Mouse (Mus musculus): ENCODE measurements around the gene Ush1g. TPM values are rescaled to one million over a fixed set of nuclear protein-coding genes. Genes with fewer than 3 reads are reported as not detected.

Gene Ush1g
- total and polyA plus RNA-seq, 2 experiments from 2014 or later: 0.06 to 0.33 TPM

- H3K9me3 ChIP-seq (ENCODE audit: low read length): no peaks in the 10 kb centered on the region
- H3K27ac ChIP-seq (ENCODE audit: low read depth, low read length): peak overlapping the region; percentile 88
- H3K9ac ChIP-seq: peak overlapping the region; percentile 77
- peak overlapping the region; percentile 74 for H3K4me3 ChIP-seq (ENCODE audit: low read depth, low read length)
- 21% methylated on average over 7 of the region's 7 CpGs for WGBS
- no peak for TF ChIP-seq CTCF (IDR thresholded peaks at IDR 0.05; ENCODE audit: low read depth)
- no peaks in the 10 kb centered on the region for H3K36me3 ChIP-seq (ENCODE audit: insufficient read depth)
- ATAC-seq (no peak), DNase-seq (no peak)
- H3K27me3 ChIP-seq (ENCODE audit: insufficient read depth, low read length): no peaks in the 10 kb centered on the region
- peak overlapping the region; percentile 79 for H3K4me2 ChIP-seq (ENCODE audit: low read depth)
- H3K4me1 ChIP-seq (ENCODE audit: insufficient read depth): 0 out of 2 replicates have a peak, but pooled peaks cover 6% of the 10 kb centered on the region
Observed at GRCm38 (mm10) chr11:115277604-115277975, 44.3 kb downstream of the Ush1g start.

DNA sequence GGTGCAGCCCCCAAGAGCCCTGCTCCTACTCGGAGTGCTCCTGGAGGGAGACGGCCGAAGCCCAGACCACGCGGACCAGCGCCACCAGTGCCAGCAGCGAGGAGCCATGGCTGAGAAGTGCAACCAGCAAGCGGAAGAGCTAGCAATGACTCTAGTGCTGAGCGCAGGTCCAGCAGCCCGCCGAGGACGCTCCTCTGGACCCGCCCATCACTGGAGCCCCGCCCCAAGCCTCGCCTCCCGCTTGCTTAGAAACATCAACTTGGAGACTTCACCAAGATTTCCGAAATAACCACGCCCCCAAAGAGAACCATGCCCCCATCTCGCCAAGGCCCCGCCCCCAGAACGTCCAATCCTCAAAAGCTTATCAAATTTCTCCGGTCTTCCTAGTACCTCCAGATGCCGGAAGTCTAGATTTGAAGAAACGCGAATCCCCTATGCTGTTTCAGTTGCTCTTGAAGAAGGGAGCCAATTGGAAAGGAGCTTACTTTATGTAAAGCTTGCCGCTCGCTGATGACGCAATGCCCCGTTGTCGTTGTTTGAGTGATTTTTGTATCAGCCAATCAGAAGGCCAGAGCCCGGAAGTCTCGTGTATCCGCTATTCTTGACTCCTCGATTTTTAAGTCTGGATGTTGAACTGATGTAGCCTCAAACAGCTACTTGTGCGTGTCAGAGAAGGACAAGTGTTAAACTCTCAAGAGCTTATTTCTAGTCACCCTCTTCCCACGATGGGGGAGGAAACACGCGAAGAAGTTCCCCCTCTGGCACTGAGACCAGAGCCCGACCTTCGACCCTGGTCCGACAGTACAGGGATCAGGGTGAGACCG is 44.8 kb downstream of the Ush1g start, which contains the start of gene Fdxr:
TSS of gene Fdxr (minus strand) at position 271 of the 824 bp plus-strand sequence.
- Histone ChIP-seq H3K4me3 (ENCODE audit: low read depth, low read length) (peak within 1 kb of the TSS; percentile 74), H3K9me3 (ENCODE audit: low read length) (no peaks in the 10 kb centered on the region), H3K9ac (peak within 1 kb of the TSS; percentile 77), H3K27me3 (ENCODE audit: insufficient read depth, low read length) (no peaks in the 10 kb centered on the region), H3K27ac (ENCODE audit: low read depth, low read length) (peak within 1 kb of the TSS; percentile 88), H3K36me3 (ENCODE audit: insufficient read depth) (peaks cover under 1% of the 10 kb centered on the region; the same call in 1 of the 2 replicates), H3K4me2 (ENCODE audit: low read depth) (peak within 1 kb of the TSS; percentile 79), H3K4me1 (ENCODE audit: insufficient read depth) (0 out of 2 replicates have a peak, but pooled peaks cover 6% of the 10 kb centered on the region)
- peak; percentile 48 for TF ChIP-seq CTCF (IDR thresholded peaks at IDR 0.05; ENCODE audit: low read depth)
- ATAC-seq (peak; percentile 96), DNase-seq (peak; percentile 99)
- whole genome bisulfite sequencing: under 1% methylated on average over 42 of the region's 42 CpGs

- no peak for ATAC-seq
- Histone ChIP-seq H3K9ac (peak overlapping the region; percentile 77), H3K36me3 (ENCODE audit: insufficient read depth) (peaks cover 6% of the 10 kb centered on the region; the same call in 1 of the 2 replicates), H3K4me2 (ENCODE audit: low read depth) (peak overlapping the region; percentile 78), H3K9me3 (ENCODE audit: low read length) (no peaks in the 10 kb centered on the region), H3K27me3 (ENCODE audit: insufficient read depth, low read length) (no peaks in the 10 kb centered on the region), H3K4me1 (ENCODE audit: insufficient read depth) (0 out of 2 replicates have a peak, but pooled peaks cover 6% of the 10 kb centered on the region), H3K4me3 (ENCODE audit: low read depth, low read length) (peak overlapping the region; percentile 74), H3K27ac (ENCODE audit: low read depth, low read length) (0 out of 2 replicates have a peak overlapping the region, but pooled peaks have one; percentile 88)
- no peak for TF ChIP-seq CTCF (IDR thresholded peaks at IDR 0.05; ENCODE audit: low read depth)
- 47% methylated on average over 3 of the region's 3 CpGs for WGBS
- no peak for DNase-seq
Observed at GRCm38 (mm10) chr11:115275954-115276353, 45.9 kb downstream of the Ush1g start.

- ATAC-seq: no peak
- H3K9me3 ChIP-seq (ENCODE audit: low read length): no peaks in the 10 kb centered on the region
- 88% methylated on average over 6 of the region's 6 CpGs for WGBS
- peaks cover 6% of the 10 kb centered on the region; the same call in 1 of the 2 replicates for H3K36me3 ChIP-seq (ENCODE audit: insufficient read depth)
- DNase-seq: no peak
- H3K4me2 ChIP-seq (ENCODE audit: low read depth): peak overlapping the region; percentile 78
- 0 out of 2 replicates have a peak, but pooled peaks cover 6% of the 10 kb centered on the region for H3K4me1 ChIP-seq (ENCODE audit: insufficient read depth)
- H3K9ac ChIP-seq: no peak overlapping the region
- no peak overlapping the region for H3K27ac ChIP-seq (ENCODE audit: low read depth, low read length)
- H3K27me3 ChIP-seq (ENCODE audit: insufficient read depth, low read length): no peaks in the 10 kb centered on the region
- no peak for TF ChIP-seq CTCF (IDR thresholded peaks at IDR 0.05; ENCODE audit: low read depth)
- H3K4me3 ChIP-seq (ENCODE audit: low read depth, low read length): no peak overlapping the region
Observed at GRCm38 (mm10) chr11:115275509-115275908, 46.3 kb downstream of the Ush1g start.

DNA sequence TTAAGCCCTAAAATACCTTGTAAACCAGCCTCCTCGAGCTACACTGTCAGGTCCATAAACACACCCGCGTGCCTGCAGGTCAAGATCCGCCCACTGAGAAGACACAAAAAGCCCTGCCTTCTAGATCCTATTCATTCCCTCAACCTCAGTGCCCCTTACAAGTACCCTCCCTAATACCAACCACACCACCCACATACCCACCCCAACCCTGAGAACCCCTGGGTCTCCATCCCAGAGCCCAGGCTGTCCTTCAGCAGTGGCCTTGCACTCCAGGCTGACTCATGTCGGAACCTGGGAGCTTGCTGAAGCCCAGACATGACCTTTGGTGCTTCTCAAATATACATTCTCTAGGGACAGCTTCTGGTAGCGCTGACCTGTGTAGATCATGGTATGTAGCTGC is 47.1 kb downstream of the Ush1g start:
- H3K27me3 ChIP-seq (ENCODE audit: insufficient read depth, low read length): no peaks in the 10 kb centered on the region
- TF ChIP-seq CTCF (IDR thresholded peaks at IDR 0.05; ENCODE audit: low read depth): no peak
- H3K4me2 ChIP-seq (ENCODE audit: low read depth): no peak overlapping the region
- peaks cover 6% of the 10 kb centered on the region; the same call in 1 of the 2 replicates for H3K36me3 ChIP-seq (ENCODE audit: insufficient read depth)
- ATAC-seq (no peak), DNase-seq (no peak)
- WGBS: 96% methylated on average over 6 of the region's 6 CpGs
- no peak overlapping the region for H3K4me3 ChIP-seq (ENCODE audit: low read depth, low read length)
- no peak overlapping the region for H3K27ac ChIP-seq (ENCODE audit: low read depth, low read length)
- no peak overlapping the region for H3K9ac ChIP-seq
- H3K4me1 ChIP-seq (ENCODE audit: insufficient read depth): 0 out of 2 replicates have a peak, but pooled peaks cover 6% of the 10 kb centered on the region
- H3K9me3 ChIP-seq (ENCODE audit: low read length): no peaks in the 10 kb centered on the region

- ATAC-seq (no peak), DNase-seq (no peak)
- no peak for TF ChIP-seq CTCF (IDR thresholded peaks at IDR 0.05; ENCODE audit: low read depth)
- Histone ChIP-seq H3K4me1 (ENCODE audit: insufficient read depth) (0 out of 2 replicates have a peak, but pooled peaks cover 6% of the 10 kb centered on the region), H3K9me3 (ENCODE audit: low read length) (no peaks in the 10 kb centered on the region), H3K4me2 (ENCODE audit: low read depth) (no peak overlapping the region), H3K27ac (ENCODE audit: low read depth, low read length) (no peak overlapping the region), H3K36me3 (ENCODE audit: insufficient read depth) (peaks cover 11% of the 10 kb centered on the region), H3K4me3 (ENCODE audit: low read depth, low read length) (no peak overlapping the region), H3K27me3 (ENCODE audit: insufficient read depth, low read length) (no peaks in the 10 kb centered on the region), H3K9ac (no peak overlapping the region)
- WGBS: 93% methylated on average over 7 of the region's 7 CpGs
Observed at GRCm38 (mm10) chr11:115274178-115274577, 47.7 kb downstream of the Ush1g start.

- 75% methylated on average over 7 of the region's 7 CpGs for WGBS
- no peak for TF ChIP-seq CTCF (IDR thresholded peaks at IDR 0.05; ENCODE audit: low read depth)
- H3K9ac ChIP-seq: no peak overlapping the region
- H3K4me2 ChIP-seq (ENCODE audit: low read depth): no peak overlapping the region
- no peak overlapping the region for H3K4me3 ChIP-seq (ENCODE audit: low read depth, low read length)
- peaks cover 16% of the 10 kb centered on the region for H3K36me3 ChIP-seq (ENCODE audit: insufficient read depth)
- H3K27ac ChIP-seq (ENCODE audit: low read depth, low read length): no peak overlapping the region
- H3K9me3 ChIP-seq (ENCODE audit: low read length): no peaks in the 10 kb centered on the region
- no peak for DNase-seq
- no peaks in the 10 kb centered on the region for H3K27me3 ChIP-seq (ENCODE audit: insufficient read depth, low read length)
- H3K4me1 ChIP-seq (ENCODE audit: insufficient read depth): 0 out of 2 replicates have a peak, but pooled peaks cover 6% of the 10 kb centered on the region
- no peak for ATAC-seq
Observed at GRCm38 (mm10) chr11:115273735-115274134, 48.1 kb downstream of the Ush1g start.

All from forebrain, postnatal 0 days (tissue).